Mouse (Mus musculus): ENCODE measurements around the gene Aup1. TPM values are rescaled to one million over a fixed set of nuclear protein-coding genes. Genes with fewer than 3 reads are reported as not detected.

Aup1 gene
- polyA plus RNA-seq, 1 experiment from 2014 or later, result 194 TPM

DNA sequence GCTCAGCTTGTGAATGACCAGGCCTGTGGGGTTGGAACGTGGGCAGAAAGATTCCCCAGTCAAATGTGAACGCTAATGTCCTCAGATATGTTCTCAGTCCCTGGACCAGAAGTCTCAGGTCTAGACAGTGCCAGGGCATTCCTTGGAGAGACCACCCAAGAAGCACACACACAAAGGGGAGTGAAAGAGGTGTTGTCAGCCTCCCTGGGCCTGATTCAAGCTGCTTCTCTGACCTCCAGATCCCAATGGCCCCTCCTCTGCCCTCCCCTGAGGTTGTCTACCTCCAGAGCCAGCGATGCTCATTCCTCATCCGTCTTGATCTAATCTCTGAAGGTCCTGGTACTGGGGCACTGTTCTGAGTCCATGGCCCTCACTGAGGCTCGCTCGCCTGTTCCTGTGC lies 10.8 kb upstream of the Aup1 start:
- ATAC-seq (replicated peaks; ENCODE audit: low FRiP score, low read depth), result no peak
- Histone ChIP-seq H3K4me2 (ENCODE audit: low read length) (no peak overlapping the region), H3K4me3 (replicated peaks; ENCODE audit: low read depth, low read length) (no peak overlapping the region), H3K9me3 (replicated peaks; ENCODE audit: low read length) (no peaks in the 10 kb centered on the region), H3K27me3 (ENCODE audit: insufficient read depth, low read length) (no peaks in the 10 kb centered on the region), H3K36me3 (ENCODE audit: insufficient read depth, low read length) (no peaks in the 10 kb centered on the region), H3K9ac (ENCODE audit: low read depth, low read length) (no peak overlapping the region), H3K4me1 (replicated peaks; ENCODE audit: insufficient read depth, low read length) (no peaks in the 10 kb centered on the region; the same call in none of the 2 replicates), H3K27ac (no peak overlapping the region)
- DNase-seq (ENCODE audit: low spot score), result no peak
- 69% methylated on average over 6 of the region's 6 CpGs for WGBS
- no peak for TF ChIP-seq CTCF (IDR thresholded peaks at IDR 0.05; ENCODE audit: low read depth)

DNA sequence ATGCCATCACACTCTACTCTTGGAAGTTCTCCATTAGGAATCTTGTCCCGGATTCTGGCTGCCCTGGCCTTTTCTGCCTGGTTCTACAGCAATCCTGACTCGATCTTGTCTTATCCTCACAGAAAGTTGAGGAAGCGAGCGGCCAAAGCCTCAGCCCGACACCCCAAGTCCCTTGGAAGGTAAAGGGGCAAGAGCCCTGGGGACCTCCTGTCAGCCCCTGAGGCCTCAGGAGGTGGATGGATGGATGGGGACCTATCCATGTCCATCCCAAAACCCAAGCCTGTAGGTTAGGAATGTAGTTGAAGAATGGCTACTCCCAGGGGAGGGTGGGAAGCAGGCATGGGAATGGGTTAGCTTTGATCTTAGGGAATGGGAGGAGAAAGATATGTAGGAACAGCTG lies 10.3 kb upstream of the Aup1 start:
- H3K4me1 ChIP-seq (replicated peaks; ENCODE audit: insufficient read depth, low read length), result no peaks in the 10 kb centered on the region
- TF ChIP-seq CTCF (IDR thresholded peaks at IDR 0.05; ENCODE audit: low read depth), result no peak
- DNase-seq (ENCODE audit: low spot score) (no peak), ATAC-seq (replicated peaks; ENCODE audit: low FRiP score, low read depth) (no peak)
- H3K36me3 ChIP-seq (ENCODE audit: insufficient read depth, low read length), result no peaks in the 10 kb centered on the region
- H3K27me3 ChIP-seq (ENCODE audit: insufficient read depth, low read length), result no peaks in the 10 kb centered on the region
- H3K9me3 ChIP-seq (replicated peaks; ENCODE audit: low read length), result no peaks in the 10 kb centered on the region
- H3K4me3 ChIP-seq (replicated peaks; ENCODE audit: low read depth, low read length), result no peak overlapping the region
- 96% methylated on average over 5 of the region's 5 CpGs for WGBS
- H3K9ac ChIP-seq (ENCODE audit: low read depth, low read length), result no peak overlapping the region
- H3K4me2 ChIP-seq (ENCODE audit: low read length), result no peak overlapping the region
- no peak overlapping the region for H3K27ac ChIP-seq

DNA sequence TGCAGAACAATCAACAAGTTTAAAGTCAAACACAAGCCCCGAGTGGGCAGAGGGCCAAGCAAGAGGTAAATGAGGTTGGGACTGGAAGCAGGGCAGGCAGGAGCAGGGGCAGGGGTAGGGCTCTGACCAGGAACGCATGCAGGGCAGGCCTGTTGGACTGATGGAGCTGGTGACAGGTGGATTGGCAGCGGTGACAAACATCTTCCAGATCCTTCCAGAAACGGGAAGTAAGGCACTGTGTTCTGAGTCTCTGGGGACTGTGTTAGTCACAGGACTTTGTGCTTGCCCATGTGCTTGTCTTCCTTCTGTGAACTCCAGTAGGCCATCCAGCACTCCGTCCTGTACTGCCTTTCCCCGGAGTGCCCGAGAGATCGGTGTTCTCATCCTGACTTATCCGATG lies 9.6 kb upstream of the Aup1 start:
- TF ChIP-seq CTCF (IDR thresholded peaks at IDR 0.05; ENCODE audit: low read depth), result no peak
- Histone ChIP-seq H3K4me3 (replicated peaks; ENCODE audit: low read depth, low read length) (no peak overlapping the region), H3K4me1 (replicated peaks; ENCODE audit: insufficient read depth, low read length) (no peaks in the 10 kb centered on the region), H3K27ac (peak overlapping the region; percentile 16; the same call in 1 of the 2 replicates), H3K4me2 (ENCODE audit: low read length) (no peak overlapping the region), H3K9me3 (replicated peaks; ENCODE audit: low read length) (no peaks in the 10 kb centered on the region), H3K27me3 (ENCODE audit: insufficient read depth, low read length) (no peaks in the 10 kb centered on the region), H3K36me3 (ENCODE audit: insufficient read depth, low read length) (no peaks in the 10 kb centered on the region), H3K9ac (ENCODE audit: low read depth, low read length) (no peak overlapping the region)
- no peak for DNase-seq (ENCODE audit: low spot score)
- WGBS, result 75% methylated on average over 9 of the region's 9 CpGs
- no peak for ATAC-seq (replicated peaks; ENCODE audit: low FRiP score, low read depth)

DNA sequence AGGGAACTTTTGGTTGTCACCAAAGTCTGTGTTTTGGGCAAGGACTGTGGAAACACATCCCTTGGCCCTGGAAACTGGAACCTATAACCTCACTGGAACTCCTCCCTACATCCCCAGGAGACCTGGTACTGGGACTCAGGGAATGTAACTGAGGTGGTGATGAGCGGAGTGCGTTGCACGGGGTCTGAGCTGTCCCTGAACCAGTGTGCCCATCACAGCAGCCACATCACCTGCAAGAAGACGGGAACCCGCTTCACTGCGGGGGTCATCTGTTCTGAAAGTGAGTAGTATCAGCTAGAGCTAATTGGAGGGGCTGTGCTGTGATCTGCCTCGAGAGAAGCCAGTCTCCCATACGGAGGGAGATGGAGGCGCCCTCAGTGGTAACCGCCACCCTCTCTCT lies 5.0 kb upstream of the Aup1 start:
- no peaks in the 10 kb centered on the region for H3K36me3 ChIP-seq (ENCODE audit: insufficient read depth, low read length)
- ATAC-seq (replicated peaks; ENCODE audit: low FRiP score, low read depth) (no peak), DNase-seq (ENCODE audit: low spot score) (no peak)
- no peak overlapping the region for H3K4me2 ChIP-seq (ENCODE audit: low read length)
- 68% methylated on average over 10 of the region's 10 CpGs for WGBS
- H3K4me3 ChIP-seq (replicated peaks; ENCODE audit: low read depth, low read length), result no peak overlapping the region
- no peak overlapping the region for H3K9ac ChIP-seq (ENCODE audit: low read depth, low read length)
- no peaks in the 10 kb centered on the region for H3K9me3 ChIP-seq (replicated peaks; ENCODE audit: low read length)
- no peak for TF ChIP-seq CTCF (IDR thresholded peaks at IDR 0.05; ENCODE audit: low read depth)
- no peaks in the 10 kb centered on the region for H3K27me3 ChIP-seq (ENCODE audit: insufficient read depth, low read length)
- no peak overlapping the region for H3K27ac ChIP-seq
- H3K4me1 ChIP-seq (replicated peaks; ENCODE audit: insufficient read depth, low read length), result peaks cover 10% of the 10 kb centered on the region

DNA sequence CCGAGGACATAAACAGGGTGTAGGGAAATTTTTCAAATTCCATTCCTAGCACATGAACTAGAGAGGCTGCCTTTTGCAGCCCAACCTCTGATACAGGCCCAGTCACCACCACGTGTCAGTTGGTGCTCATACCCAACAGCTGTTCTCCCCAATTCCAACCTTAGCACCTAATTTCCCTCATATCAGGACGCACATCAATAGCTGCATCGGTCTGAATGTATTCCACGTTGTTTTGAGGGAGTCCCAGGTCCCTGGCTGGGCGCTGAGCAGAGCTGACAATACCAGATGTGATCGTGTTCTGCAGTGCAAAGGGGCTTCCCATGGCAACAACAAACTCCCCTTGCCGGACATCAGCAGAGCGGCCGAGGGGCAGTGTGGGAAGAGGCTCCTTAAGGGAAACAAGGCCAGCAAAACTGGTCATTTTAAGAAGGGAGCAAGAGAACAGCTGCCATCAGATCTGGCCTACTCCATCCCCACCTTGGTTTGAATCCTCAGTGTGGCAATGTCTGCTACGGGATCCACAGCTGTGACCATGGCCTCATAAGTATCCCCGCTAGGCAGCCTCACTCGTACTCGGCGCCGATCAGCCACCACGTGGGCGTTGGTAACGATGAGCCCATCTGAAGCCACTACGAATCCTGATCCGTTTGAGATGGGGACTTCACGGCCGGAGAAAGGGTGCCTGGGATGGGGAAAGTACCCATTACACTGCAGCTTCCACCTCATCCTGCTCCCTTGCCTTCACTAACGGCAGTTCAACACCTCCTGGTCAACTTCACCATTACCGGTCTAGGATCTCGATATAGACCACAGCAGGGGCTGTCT lies 973 bp upstream of the Aup1 start:
- TF ChIP-seq CTCF (IDR thresholded peaks at IDR 0.05; ENCODE audit: low read depth), result no peak
- peak overlapping the region; percentile 88 for H3K4me2 ChIP-seq (ENCODE audit: low read length)
- WGBS, result 1% methylated on average over 26 of the region's 26 CpGs
- peak overlapping the region; percentile 93 for H3K9ac ChIP-seq (ENCODE audit: low read depth, low read length)
- ATAC-seq (replicated peaks; ENCODE audit: low FRiP score, low read depth) (no peak), DNase-seq (ENCODE audit: low spot score) (peak; percentile 85)
- H3K27me3 ChIP-seq (ENCODE audit: insufficient read depth, low read length), result no peaks in the 10 kb centered on the region
- H3K9me3 ChIP-seq (replicated peaks; ENCODE audit: low read length), result no peaks in the 10 kb centered on the region
- H3K4me1 ChIP-seq (replicated peaks; ENCODE audit: insufficient read depth, low read length), result peaks cover 20% of the 10 kb centered on the region
- H3K36me3 ChIP-seq (ENCODE audit: insufficient read depth, low read length), result peaks cover 10% of the 10 kb centered on the region; the same call in 1 of the 2 replicates
- peak overlapping the region; percentile 93 for H3K27ac ChIP-seq
- H3K4me3 ChIP-seq (replicated peaks; ENCODE audit: low read depth, low read length), result peak overlapping the region; percentile 85

DNA sequence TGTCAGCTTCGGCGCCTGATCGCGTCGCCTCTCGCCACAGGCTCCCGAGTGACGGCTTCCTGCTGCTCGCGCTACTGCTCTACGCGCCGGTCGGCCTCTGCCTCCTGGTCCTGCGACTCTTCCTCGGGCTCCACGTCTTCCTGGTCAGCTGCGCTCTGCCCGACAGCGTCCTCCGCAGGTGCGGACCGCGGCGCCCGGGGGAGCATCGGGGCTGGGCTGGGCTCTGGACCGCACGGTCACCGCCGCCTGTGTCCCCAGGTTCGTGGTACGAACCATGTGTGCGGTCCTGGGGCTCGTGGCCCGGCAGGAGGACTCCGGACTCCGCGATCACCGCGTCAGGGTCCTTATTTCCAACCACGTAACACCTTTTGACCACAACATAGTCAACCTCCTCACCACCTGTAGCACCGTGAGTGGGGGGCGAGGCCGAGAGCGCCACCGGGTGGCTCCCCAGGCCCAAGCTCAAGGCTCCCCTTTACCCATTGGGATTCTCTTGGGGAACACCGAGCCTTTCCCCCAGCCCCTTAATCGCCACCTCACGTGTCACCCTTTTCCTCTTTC lies 630 bp downstream of the Aup1 start, which contains the start of gene Htra2:
TSS of gene Htra2 (minus strand) at position 403 of the 561 bp plus-strand sequence.
- Histone ChIP-seq H3K4me1 (replicated peaks; ENCODE audit: insufficient read depth, low read length) (peaks cover 20% of the 10 kb centered on the region), H3K36me3 (ENCODE audit: insufficient read depth, low read length) (peaks cover 10% of the 10 kb centered on the region; the same call in 1 of the 2 replicates), H3K9me3 (replicated peaks; ENCODE audit: low read length) (no peaks in the 10 kb centered on the region), H3K9ac (ENCODE audit: low read depth, low read length) (peak within 1 kb of the TSS; percentile 93), H3K4me2 (ENCODE audit: low read length) (peak within 1 kb of the TSS; percentile 88), H3K27ac (peak within 1 kb of the TSS; percentile 93), H3K4me3 (replicated peaks; ENCODE audit: low read depth, low read length) (peak within 1 kb of the TSS; percentile 85), H3K27me3 (ENCODE audit: insufficient read depth, low read length) (no peaks in the 10 kb centered on the region)
- DNase-seq (ENCODE audit: low spot score) (peak; percentile 45), ATAC-seq (replicated peaks; ENCODE audit: low FRiP score, low read depth) (peak; percentile 18)
- WGBS, result 0% methylated on average over 47 of the region's 50 CpGs
- peak; percentile 56 for TF ChIP-seq CTCF (IDR thresholded peaks at IDR 0.05; ENCODE audit: low read depth)
